9 mouse cellular contexts compared by ENCODE assay signal in genomic region chr9:105988096-105988495, GRCm38 (mm10). TPM values are rescaled to one million over a fixed set of nuclear protein-coding genes. Genes with fewer than 3 reads are reported as not detected.
DNase-seq lines count a peak whose midpoint lies in the region; ATAC-seq lines count a peak whose summit lies in the region.
"Had no signal": no experiment of that assay in that cellular context is flagged by ENCODE, and none has a peak within 500 bp of the region (broad histone marks: within the 10 kb centered on the region; RNA-seq: fewer than 3 reads in every experiment).

No protein-coding gene starts in this region.

- intact Hi-C loops in heart, postnatal 25 days (cut with DNase I) = loop anchor here (5.0 kb wide), 1 partner anchor 296 kb away; no protein-coding TSS in a partner anchor

- H3K4me2 ChIP-seq in midbrain, embryonic 11.5 days = no peak overlapping the region
- H3K4me2 ChIP-seq: limb, embryonic 12.5 days had no signal

- no peak overlapping the region for H3K27ac ChIP-seq in midbrain, embryonic 11.5 days (ENCODE audit: low read depth, low read length)
- no peak overlapping the region for H3K27ac ChIP-seq in midbrain, embryonic 10.5 days (replicated peaks)
- H3K27ac ChIP-seq: limb, embryonic 12.5 days had no signal

- no peak overlapping the region for H3K4me3 ChIP-seq in midbrain, embryonic 11.5 days (ENCODE audit: low read depth, low read length)
- no peak overlapping the region for H3K4me3 ChIP-seq in midbrain, embryonic 10.5 days
- H3K4me3 ChIP-seq: limb, embryonic 12.5 days had no signal

- H3K9ac ChIP-seq in midbrain, embryonic 11.5 days (ENCODE audit: low read length) = no peak overlapping the region
- H3K9ac ChIP-seq: limb, embryonic 12.5 days had no signal

- H3K9me3 ChIP-seq in midbrain, embryonic 11.5 days (ENCODE audit: control insufficient read depth, low read length) = no peaks in the 10 kb centered on the region
- H3K9me3 ChIP-seq in midbrain, embryonic 10.5 days (replicated peaks) = no peaks in the 10 kb centered on the region
- H3K9me3 ChIP-seq: limb, embryonic 12.5 days had no signal

- ATAC-seq in midbrain, embryonic 11.5 days (ENCODE audit: low FRiP score) = 0 out of 2 replicates have a peak, but pooled peaks have one; percentile 40

- peak; percentile 13 for DNase-seq in heart, adult 8-10 months (ENCODE audit: low spot score)
- no peak for DNase-seq in heart, postnatal 25 days (ENCODE audit: low spot score)
- no peak for DNase-seq in midbrain, embryonic 11.5 days (ENCODE audit: low spot score, missing footprints)
- no peak for DNase-seq in midbrain, embryonic 10.5 days (ENCODE audit: low spot score)
- DNase-seq in brain, embryonic 18.5 days (ENCODE audit: low read depth, low spot score) = peak; percentile 24
- peak; percentile 69 for DNase-seq in retina, postnatal 1 day
- DNase-seq in spleen, postnatal 36 days (ENCODE audit: low spot score in 2 of 2) = no peak
- DNase-seq in thymus, adult 18-20 months = no peak

- peaks cover 6% of the 10 kb centered on the region for H3K4me1 ChIP-seq in midbrain, embryonic 11.5 days (ENCODE audit: control insufficient read depth, insufficient read depth, low read length)
- peaks cover 12% of the 10 kb centered on the region for H3K4me1 ChIP-seq in midbrain, embryonic 10.5 days
- H3K4me1 ChIP-seq: limb, embryonic 12.5 days had no signal

- no peaks in the 10 kb centered on the region for H3K36me3 ChIP-seq in midbrain, embryonic 11.5 days (ENCODE audit: control insufficient read depth, insufficient read depth, low read length)
- H3K36me3 ChIP-seq in midbrain, embryonic 10.5 days = no peaks in the 10 kb centered on the region
- H3K36me3 ChIP-seq: limb, embryonic 12.5 days had no signal

- H3K27me3 ChIP-seq in midbrain, embryonic 11.5 days (ENCODE audit: control insufficient read depth, insufficient read depth, low read length) = no peaks in the 10 kb centered on the region
- no peaks in the 10 kb centered on the region for H3K27me3 ChIP-seq in midbrain, embryonic 10.5 days (ENCODE audit: low read depth, poor library complexity, severe bottlenecking)

- 74% methylated on average over 8 of the region's 8 CpGs for WGBS in midbrain, embryonic 11.5 days
- 72% methylated on average over 8 of the region's 8 CpGs for WGBS in midbrain, embryonic 10.5 days

RNA-seq across cellular contexts. Expression of gene Col6a5, which starts 27.7 kb away (rescaled TPM):
- under 1 TPM; 0.11 to 0.25 (median 0.18) TPM for total RNA-seq in heart, adult 8-10 months (2022)
- under 1 TPM; 0.16 to 0.28 TPM for total RNA-seq in heart, postnatal 25 days (2021)
- 0.03 TPM in 2 replicates for polyA plus RNA-seq in midbrain, embryonic 11.5 days (2014; fragmentation: Nextera tagmentation; extraction: Ambion mirVana)
- not detected in 2 replicates for polyA plus RNA-seq in midbrain, embryonic 10.5 days (2016; fragmentation: Nextera tagmentation; extraction: Ambion mirVana)

Comparison
In these comparisons a context has a peak if more than half of its experiments do, and no peak if none do; other contexts are left out.
1. DNase-seq: peak in heart, adult 8-10 months (single experiment), brain, embryonic 18.5 days (single experiment) and retina, postnatal 1 day (single experiment); none in heart, postnatal 25 days (single experiment), midbrain, embryonic 11.5 days (single experiment), midbrain, embryonic 10.5 days (single experiment), spleen, postnatal 36 days (0 of 2) and thymus, adult 18-20 months (0 of 2).